Mouse (Mus musculus) midbrain, embryonic 16.5 days (tissue): ENCODE results near the gene Cecr2. TPM values are rescaled to one million over a fixed set of nuclear protein-coding genes. Genes with fewer than 3 reads are reported as not detected.

Experiments used
- ATAC-seq: fragments of 200-750 bp; cut with Nextera tagmentation; 2 replicates; pipeline ENCODE4 v1.8.0; 2017; ENCODE audit warnings: moderate TSS enrichment
- H3K27ac ChIP-seq: fragments of 300-500 bp; sonication (generic); 2 replicates; pipeline ENCODE4 v1.5.1; 2014; ENCODE audit warnings: mild to moderate bottlenecking, low read length, mixed read lengths
- H3K27me3 ChIP-seq: fragments of 300-500 bp; sonication (generic); 2 replicates; pipeline ENCODE4 v1.6.1; 2014; ENCODE audit warnings: low read depth, low read length, mixed read lengths; ENCODE audit not compliant: control insufficient read depth, insufficient read depth
- H3K36me3 ChIP-seq: fragments of 300-500 bp; sonication (generic); 2 replicates; pipeline ENCODE4 v1.6.1; 2014; ENCODE audit warnings: mild to moderate bottlenecking, low read length, moderate library complexity, mixed read lengths; ENCODE audit not compliant: control insufficient read depth, insufficient read depth
- H3K4me1 ChIP-seq: fragments of 300-500 bp; sonication (generic); 2 replicates; pipeline ENCODE4 v1.6.1; 2014; ENCODE audit warnings: mild to moderate bottlenecking, low read length, mixed read lengths; ENCODE audit not compliant: control insufficient read depth, insufficient read depth
- H3K4me2 ChIP-seq: fragments of 300-500 bp; sonication (generic); 2 replicates; pipeline ENCODE4 v1.6.1; 2014; ENCODE audit warnings: mild to moderate bottlenecking, low read length, mixed read lengths
- H3K4me3 ChIP-seq: fragments of 300-500 bp; sonication (generic); 2 replicates; pipeline ENCODE4 v1.5.1; 2014; ENCODE audit warnings: low read depth, mild to moderate bottlenecking, low read length, moderate library complexity, mixed read lengths
- H3K9ac ChIP-seq: fragments of 300-500 bp; sonication (generic); 2 replicates; pipeline ENCODE4 v1.6.1; 2014; ENCODE audit warnings: low read depth, low read length, mixed read lengths
- H3K9me3 ChIP-seq: fragments of 300-500 bp; sonication (generic); replicated peaks from 2 replicates; pipeline ENCODE4 v1.6.1; 2014; ENCODE audit warnings: mild to moderate bottlenecking, low read length, mixed read lengths; ENCODE audit not compliant: control insufficient read depth, poor library complexity, severe bottlenecking
- WGBS: fragments of 180-500 bp; shearing (Covaris S2); extraction: QIAGEN DNeasy Blood & Tissue Kit; methylation state at CpG from one replicate; pipeline ENCODE4 v1.1.7; 2014; 5-methylcytosine and 5-hydroxymethylcytosine counted together
- polyA plus RNA-seq: library from polyadenylated mRNA; unstranded; fragments of >200 nt; fragmentation: Nextera tagmentation; extraction: Ambion mirVana; gene quantifications from 2 replicates; pipeline ENCODE4 v1.2.1, GENCODE M21; 2015

Cecr2 gene
- polyA plus RNA-seq, 1 experiment from 2014 or later, result 1.3 TPM

DNA sequence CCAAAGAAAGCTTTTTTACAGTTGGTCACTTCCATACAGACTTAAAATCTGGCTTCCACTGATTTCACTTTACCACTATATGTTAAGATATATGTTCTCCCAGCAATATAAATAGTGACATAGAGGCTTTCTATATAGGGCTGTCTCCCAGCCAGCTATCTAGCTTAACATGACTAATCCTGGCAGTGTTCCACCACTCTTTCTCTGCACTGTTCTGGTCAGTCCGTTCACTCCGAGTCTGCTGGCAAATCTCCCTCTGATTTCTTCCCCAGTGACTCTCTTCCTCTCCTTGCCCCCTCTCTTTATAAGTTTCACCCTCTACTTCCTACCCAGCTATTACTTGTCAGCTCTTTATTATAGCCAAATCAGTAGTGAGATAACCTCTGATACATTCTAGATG lies 59.8 kb downstream of the Cecr2 start:
- H3K27ac ChIP-seq, result no peak overlapping the region
- WGBS, result 86% methylated on average over 2 of the region's 2 CpGs

GRCm38 (mm10) chr6:120736011-120736410 lies 69.8 kb downstream of the Cecr2 start:
- no peaks in the 10 kb centered on the region for H3K27me3 ChIP-seq
- H3K4me2 ChIP-seq, result no peak overlapping the region
- H3K4me3 ChIP-seq, result no peak overlapping the region
- WGBS, result 84% methylated on average over 3 of the region's 3 CpGs
- H3K4me1 ChIP-seq, result no peaks in the 10 kb centered on the region
- no peak for ATAC-seq
- H3K9ac ChIP-seq, result no peak overlapping the region
- no peaks in the 10 kb centered on the region for H3K9me3 ChIP-seq
- no peaks in the 10 kb centered on the region for H3K36me3 ChIP-seq
- H3K27ac ChIP-seq, result no peak overlapping the region

More for the DNA sequence above, 59.8 kb downstream of the Cecr2 start:
- no peak overlapping the region for H3K9ac ChIP-seq
- H3K9me3 ChIP-seq, result no peaks in the 10 kb centered on the region
- no peaks in the 10 kb centered on the region for H3K36me3 ChIP-seq
- no peaks in the 10 kb centered on the region for H3K27me3 ChIP-seq
- no peaks in the 10 kb centered on the region for H3K4me1 ChIP-seq
- H3K4me3 ChIP-seq, result no peak overlapping the region
- H3K4me2 ChIP-seq, result no peak overlapping the region
- ATAC-seq, result no peak

DNA sequence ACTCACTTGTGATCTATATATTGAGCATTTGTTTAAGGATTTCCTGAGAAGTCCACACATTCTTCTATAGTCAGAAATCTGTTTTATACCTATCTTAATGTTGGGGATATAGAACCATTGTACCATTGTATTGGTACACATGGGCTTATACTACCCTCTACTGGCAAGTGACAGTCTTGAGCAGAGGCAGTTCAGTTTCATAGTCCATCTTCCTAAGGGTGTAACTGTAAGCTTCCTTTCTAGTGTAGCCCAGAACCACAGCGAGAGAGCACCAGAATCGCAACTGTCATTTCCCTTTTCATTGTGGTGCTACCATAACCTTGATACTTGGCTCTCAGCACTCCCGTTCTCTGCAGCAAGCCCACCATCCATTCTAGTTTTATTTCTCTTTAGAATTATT lies 70.4 kb downstream of the Cecr2 start:
- Histone ChIP-seq H3K27me3 (no peaks in the 10 kb centered on the region), H3K4me3 (no peak overlapping the region), H3K36me3 (no peaks in the 10 kb centered on the region), H3K9me3 (no peaks in the 10 kb centered on the region), H3K4me1 (no peaks in the 10 kb centered on the region), H3K27ac (no peak overlapping the region), H3K9ac (no peak overlapping the region), H3K4me2 (no peak overlapping the region)
- WGBS, result 73% methylated on average over 3 of the region's 3 CpGs
- ATAC-seq, result peak; percentile 94

- Histone ChIP-seq H3K4me2 (no peak overlapping the region), H3K9ac (no peak overlapping the region), H3K9me3 (no peaks in the 10 kb centered on the region), H3K4me3 (no peak overlapping the region), H3K27ac (no peak overlapping the region), H3K4me1 (no peaks in the 10 kb centered on the region), H3K27me3 (no peaks in the 10 kb centered on the region), H3K36me3 (no peaks in the 10 kb centered on the region)
- 88% methylated on average over 2 of the region's 2 CpGs for WGBS
- ATAC-seq, result no peak
Measured at GRCm38 (mm10) chr6:120743130-120743529, 77.0 kb downstream of the Cecr2 start.

GRCm38 (mm10) chr6:120744266-120744665 lies 78.1 kb downstream of the Cecr2 start:
- Histone ChIP-seq H3K4me2 (no peak overlapping the region), H3K27me3 (no peaks in the 10 kb centered on the region), H3K9ac (no peak overlapping the region), H3K4me3 (no peak overlapping the region), H3K27ac (no peak overlapping the region), H3K36me3 (no peaks in the 10 kb centered on the region), H3K9me3 (no peaks in the 10 kb centered on the region), H3K4me1 (no peaks in the 10 kb centered on the region)
- no peak for ATAC-seq
- WGBS, result 93% methylated on average over 7 of the region's 7 CpGs

DNA sequence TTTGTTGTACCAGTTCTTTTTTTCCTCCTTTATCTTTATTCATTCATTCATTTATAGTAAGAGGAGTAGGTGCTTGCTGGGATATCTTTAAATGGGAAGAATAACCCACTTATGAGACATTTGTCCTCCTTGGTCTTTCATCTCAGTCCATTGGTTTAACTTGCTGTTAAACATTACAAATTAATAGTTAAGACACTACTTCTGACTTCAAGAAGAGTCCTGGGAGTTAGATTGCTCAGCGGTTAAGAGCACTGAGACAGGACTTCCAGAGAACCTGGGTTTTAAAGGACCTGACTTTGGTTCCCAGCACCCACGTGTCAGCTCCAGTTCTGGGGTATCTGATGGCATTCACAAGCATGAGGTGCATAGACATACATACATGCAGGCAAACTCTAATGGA lies 80.2 kb downstream of the Cecr2 start:
- WGBS, result 92% methylated on average over 2 of the region's 2 CpGs
- H3K36me3 ChIP-seq, result no peaks in the 10 kb centered on the region
- no peak overlapping the region for H3K4me2 ChIP-seq
- no peak for ATAC-seq
- no peaks in the 10 kb centered on the region for H3K4me1 ChIP-seq
- no peaks in the 10 kb centered on the region for H3K9me3 ChIP-seq
- H3K9ac ChIP-seq, result no peak overlapping the region
- no peaks in the 10 kb centered on the region for H3K27me3 ChIP-seq
- no peak overlapping the region for H3K4me3 ChIP-seq
- H3K27ac ChIP-seq, result no peak overlapping the region

- H3K36me3 ChIP-seq, result no peaks in the 10 kb centered on the region
- WGBS, result 96% methylated on average over 2 of the region's 2 CpGs
- no peak overlapping the region for H3K4me2 ChIP-seq
- H3K4me3 ChIP-seq, result no peak overlapping the region
- no peaks in the 10 kb centered on the region for H3K4me1 ChIP-seq
- no peaks in the 10 kb centered on the region for H3K9me3 ChIP-seq
- H3K9ac ChIP-seq, result no peak overlapping the region
- H3K27ac ChIP-seq, result no peak overlapping the region
- H3K27me3 ChIP-seq, result no peaks in the 10 kb centered on the region
- ATAC-seq, result no peak
Measured at GRCm38 (mm10) chr6:120761151-120761550, 95.0 kb downstream of the Cecr2 start.

DNA sequence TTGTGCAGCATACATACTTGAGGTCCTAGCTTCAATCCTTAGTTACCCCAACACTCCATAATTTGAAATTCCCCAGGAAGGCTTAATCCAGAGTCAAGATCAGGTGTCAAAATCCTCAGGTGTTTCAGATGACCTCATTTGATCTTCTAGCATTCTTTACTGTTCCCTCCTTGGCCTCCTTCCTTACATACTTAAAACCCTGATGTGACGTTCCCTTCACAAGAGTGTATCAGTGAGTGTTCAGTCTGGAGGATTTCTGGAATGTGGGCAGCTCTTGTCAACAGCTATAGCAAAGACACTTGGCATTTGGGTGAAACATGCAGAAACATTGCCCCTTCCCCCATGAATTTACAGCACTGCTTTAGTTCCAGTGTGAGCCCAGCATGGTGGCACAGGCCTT lies 103.8 kb downstream of the Cecr2 start:
- H3K9me3 ChIP-seq, result no peaks in the 10 kb centered on the region
- no peaks in the 10 kb centered on the region for H3K36me3 ChIP-seq
- 97% methylated on average over 1 of the region's 1 CpGs for WGBS
- no peaks in the 10 kb centered on the region for H3K27me3 ChIP-seq
- no peak overlapping the region for H3K4me2 ChIP-seq
- no peak overlapping the region for H3K9ac ChIP-seq
- no peak for ATAC-seq
- peaks cover 11% of the 10 kb centered on the region for H3K4me1 ChIP-seq
- H3K4me3 ChIP-seq, result no peak overlapping the region
- H3K27ac ChIP-seq, result no peak overlapping the region

- ATAC-seq, result no peak
- Histone ChIP-seq H3K27ac (no peak overlapping the region), H3K36me3 (no peaks in the 10 kb centered on the region), H3K4me3 (no peak overlapping the region), H3K4me1 (peaks cover 11% of the 10 kb centered on the region), H3K9me3 (no peaks in the 10 kb centered on the region), H3K4me2 (no peak overlapping the region), H3K9ac (no peak overlapping the region), H3K27me3 (no peaks in the 10 kb centered on the region)
- 91% methylated on average over 1 of the region's 1 CpGs for WGBS
Measured at GRCm38 (mm10) chr6:120771366-120771765, 105.2 kb downstream of the Cecr2 start.

- no peak overlapping the region for H3K9ac ChIP-seq
- no peak overlapping the region for H3K4me3 ChIP-seq
- no peak for ATAC-seq
- H3K4me2 ChIP-seq, result no peak overlapping the region
- H3K4me1 ChIP-seq, result peaks cover 11% of the 10 kb centered on the region
- no peaks in the 10 kb centered on the region for H3K27me3 ChIP-seq
- H3K9me3 ChIP-seq, result no peaks in the 10 kb centered on the region
- no peak overlapping the region; the same call in 1 of the 2 replicates for H3K27ac ChIP-seq
- no peaks in the 10 kb centered on the region for H3K36me3 ChIP-seq
Measured at GRCm38 (mm10) chr6:120772025-120772424, 105.9 kb downstream of the Cecr2 start.
